Mouse (Mus musculus) myocyte (in vitro differentiated cells): ENCODE results near the gene Hist1h1a. TPM values are rescaled to one million over a fixed set of nuclear protein-coding genes. Genes with fewer than 3 reads are reported as not detected.
"Not testable (repeated sequence)": the region's sequence is repeated elsewhere in the genome, so short reads cannot be mapped to it uniquely, and the experiment has no call there.

Source experiments
- H3K27me3 ChIP-seq: one replicate; pipeline ENCODE4 v1.6.1; 2011; ENCODE audit not compliant: control insufficient read depth, insufficient read depth, insufficient read length
- H3K36me3 ChIP-seq: one replicate; pipeline ENCODE4 v1.6.1; 2011; ENCODE audit not compliant: control insufficient read depth, insufficient read depth
- H3K4me2 ChIP-seq: one replicate; pipeline ENCODE4 v1.6.1; 2011; ENCODE audit warnings: low read depth, control low read depth
- H3K4me3 ChIP-seq: one replicate; pipeline ENCODE4 v1.5.1; 2011; ENCODE audit warnings: mild to moderate bottlenecking, control low read depth, moderate library complexity
- H3K79me2 ChIP-seq: one replicate; pipeline ENCODE4 v1.6.1; 2011; ENCODE audit not compliant: control insufficient read depth, insufficient read depth
- H3ac ChIP-seq: one replicate; pipeline ENCODE4 v1.6.1; 2011; ENCODE audit not compliant: control insufficient read depth, insufficient read length
- CEBPB ChIP-seq: IDR thresholded peaks from 2 replicates; pipeline ENCODE4 v1.6.1; 2011; ENCODE audit warnings: mild to moderate bottlenecking, moderate library complexity; ENCODE audit not compliant: poor library complexity, insufficient read depth, severe bottlenecking
- E2F4 ChIP-seq: IDR thresholded peaks from one replicate; pipeline ENCODE4 v1.6.1; 2011; ENCODE audit warnings: mild to moderate bottlenecking, control low read depth, moderate library complexity; ENCODE audit not compliant: insufficient read depth
- MAX ChIP-seq: IDR thresholded peaks from one replicate; pipeline ENCODE4 v1.6.1; 2011; ENCODE audit warnings: low read depth, mild to moderate bottlenecking, control low read depth
- MYOD1 ChIP-seq, 3 experiments: IDR thresholded peaks; one replicate each; pipeline ENCODE4 v1.6.1; 2011; ENCODE audit warnings: control low read depth in 2 of 3, low read depth in 2 of 3, mild to moderate bottlenecking in 2 of 3, moderate library complexity in 1 of 3; ENCODE audit not compliant: insufficient read length in 2 of 3, control insufficient read depth in 1 of 3
- MYOG ChIP-seq, 3 experiments: IDR thresholded peaks; one replicate each; pipeline ENCODE4 v1.6.1; 2011; ENCODE audit warnings: control low read depth in 2 of 3, low read depth in 2 of 3, mild to moderate bottlenecking in 2 of 3; ENCODE audit not compliant: insufficient read length in 2 of 3, control insufficient read depth in 1 of 3, insufficient read depth in 1 of 3
- POLR2A ChIP-seq: IDR thresholded peaks from one replicate; pipeline ENCODE4 v1.6.1; 2011; ENCODE audit warnings: low read depth, mild to moderate bottlenecking, control low read depth, moderate library complexity; ENCODE audit not compliant: insufficient read length
- POLR2AphosphoS2 ChIP-seq: IDR thresholded peaks from one replicate; pipeline ENCODE4 v1.6.1; 2011; ENCODE audit warnings: low read depth, control low read depth; ENCODE audit not compliant: insufficient read length
- REST ChIP-seq: IDR thresholded peaks from one replicate; pipeline ENCODE4 v1.6.1; 2011; ENCODE audit warnings: mild to moderate bottlenecking, control low read depth, moderate library complexity; ENCODE audit not compliant: insufficient read depth, insufficient read length
- SRF ChIP-seq: IDR thresholded peaks from one replicate; pipeline ENCODE4 v1.6.1; 2011; ENCODE audit warnings: low read depth; ENCODE audit not compliant: control insufficient read depth, insufficient read length
- TCF12 ChIP-seq: IDR thresholded peaks from one replicate; pipeline ENCODE4 v1.6.1; 2011; ENCODE audit warnings: mild to moderate bottlenecking, control low read depth; ENCODE audit not compliant: poor library complexity, insufficient read depth, severe bottlenecking
- TCF3 ChIP-seq: IDR thresholded peaks from one replicate; pipeline ENCODE4 v1.6.1; 2011; ENCODE audit warnings: low read depth, control low read depth; ENCODE audit not compliant: insufficient read length
- USF1 ChIP-seq: IDR thresholded peaks from one replicate; pipeline ENCODE4 v1.6.1; 2011; ENCODE audit warnings: low read depth, mild to moderate bottlenecking, control low read depth, moderate library complexity
- polyA plus RNA-seq: library from polyadenylated mRNA; unstranded; fragments of >200 nt; fragmentation: generic; extraction: Trizol; gene quantifications from one replicate; pipeline ENCODE4 v1.2.1, GENCODE M21; 2012; ENCODE audit warnings: missing spikeins

Hist1h1a gene
- polyA plus RNA-seq, result 0.98 TPM

DNA sequence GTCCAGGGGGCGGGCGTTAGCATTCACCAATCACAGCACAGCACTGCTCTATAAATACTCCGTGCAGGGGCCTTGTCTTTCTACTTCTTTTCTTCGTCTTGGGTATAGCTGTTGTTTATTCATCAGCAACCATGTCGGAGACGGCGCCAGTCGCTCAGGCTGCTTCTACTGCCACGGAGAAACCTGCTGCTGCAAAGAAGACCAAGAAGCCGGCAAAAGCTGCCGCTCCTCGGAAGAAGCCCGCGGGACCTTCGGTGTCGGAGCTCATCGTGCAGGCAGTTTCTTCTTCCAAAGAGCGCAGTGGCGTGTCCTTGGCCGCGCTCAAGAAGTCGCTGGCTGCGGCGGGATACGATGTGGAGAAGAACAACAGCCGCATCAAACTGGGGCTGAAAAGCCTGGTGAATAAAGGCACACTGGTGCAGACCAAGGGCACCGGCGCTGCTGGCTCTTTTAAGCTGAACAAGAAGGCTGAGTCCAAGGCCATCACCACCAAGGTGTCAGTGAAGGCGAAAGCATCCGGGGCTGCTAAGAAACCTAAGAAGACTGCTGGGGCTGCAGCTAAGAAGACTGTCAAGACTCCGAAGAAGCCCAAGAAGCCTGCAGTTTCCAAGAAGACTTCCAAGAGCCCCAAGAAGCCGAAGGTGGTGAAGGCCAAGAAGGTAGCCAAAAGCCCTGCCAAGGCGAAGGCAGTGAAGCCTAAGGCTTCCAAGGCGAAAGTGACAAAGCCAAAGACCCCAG is at the start of gene Hist1h1a:
Gene Hist1h1a (plus strand): TSS at position 81 of the 738 bp plus-strand sequence.
- Histone ChIP-seq H3K36me3 (no peaks in the 10 kb centered on the region), H3K4me3 (peak within 1 kb of the TSS; percentile 29), H3ac (no peak within 1 kb of the TSS), H3K27me3 (no peaks in the 10 kb centered on the region), H3K4me2 (peak within 1 kb of the TSS; percentile 100), H3K79me2 (no peaks in the 10 kb centered on the region)
- TF ChIP-seq POLR2AphosphoS2 (peak; percentile 87), POLR2A (peak; percentile 75), SRF (no peak)

DNA sequence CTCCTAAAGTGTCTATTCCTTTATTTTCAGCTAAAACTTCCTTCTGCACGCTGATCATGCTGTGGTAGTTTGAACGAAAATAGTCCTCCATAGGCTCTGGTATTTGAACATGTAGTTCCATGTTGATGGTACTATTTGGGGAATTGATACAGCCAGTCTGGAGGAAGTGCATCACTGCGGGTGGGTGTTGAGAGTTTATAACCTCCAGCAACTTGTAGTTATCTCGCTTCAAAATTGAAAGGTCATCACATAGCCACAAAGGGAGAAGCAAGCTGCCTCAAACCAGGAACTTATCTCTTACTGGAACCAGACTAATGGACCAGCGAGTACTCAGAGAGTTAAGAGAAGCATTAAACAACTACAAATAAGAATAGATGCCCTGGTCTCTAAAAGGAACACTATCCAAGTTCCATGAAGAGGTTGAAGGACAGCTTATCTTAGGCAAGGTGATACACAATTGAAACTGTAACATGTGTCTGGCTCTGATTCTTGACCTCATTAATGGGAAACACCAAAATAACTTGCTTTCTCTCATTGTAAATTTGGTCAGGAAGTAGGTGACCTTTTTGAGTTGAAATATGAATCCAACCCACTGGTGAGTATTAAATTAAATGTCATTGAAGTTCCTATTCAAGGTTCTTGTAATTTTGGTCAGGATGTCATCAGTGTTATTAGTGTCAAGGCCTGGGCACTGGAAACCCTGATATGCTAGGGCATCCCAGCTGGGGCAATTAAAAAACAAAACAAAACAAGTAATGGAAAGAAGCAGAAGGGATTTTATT is 47.0 kb upstream of the Hist1h1a start:
- Histone ChIP-seq H3K4me3 (no peak overlapping the region), H3K27me3 (no peaks in the 10 kb centered on the region), H3ac (no peak overlapping the region), H3K79me2 (no peaks in the 10 kb centered on the region), H3K36me3 (no peaks in the 10 kb centered on the region), H3K4me2 (no peak overlapping the region)
- TF ChIP-seq POLR2A, result no peak
- no peak for TF ChIP-seq CEBPB
- TF ChIP-seq MYOD1 (IDR thresholded peaks at IDR 0.05; ENCODE audit: control insufficient read depth in 1 of 3, insufficient read length in 2 of 3, low read depth in 2 of 3), result no peak
- TF ChIP-seq TCF3, result no peak
- no peak for TF ChIP-seq E2F4
- TF ChIP-seq POLR2AphosphoS2, result no peak
- no peak for TF ChIP-seq MYOG (IDR thresholded peaks at IDR 0.05; ENCODE audit: control insufficient read depth in 1 of 3, insufficient read depth in 1 of 3, insufficient read length in 2 of 3, low read depth in 2 of 3)
- TF ChIP-seq REST, result no peak
- TF ChIP-seq USF1, result no peak
- no peak for TF ChIP-seq TCF12
- TF ChIP-seq MAX, result no peak
- TF ChIP-seq SRF, result no peak

DNA sequence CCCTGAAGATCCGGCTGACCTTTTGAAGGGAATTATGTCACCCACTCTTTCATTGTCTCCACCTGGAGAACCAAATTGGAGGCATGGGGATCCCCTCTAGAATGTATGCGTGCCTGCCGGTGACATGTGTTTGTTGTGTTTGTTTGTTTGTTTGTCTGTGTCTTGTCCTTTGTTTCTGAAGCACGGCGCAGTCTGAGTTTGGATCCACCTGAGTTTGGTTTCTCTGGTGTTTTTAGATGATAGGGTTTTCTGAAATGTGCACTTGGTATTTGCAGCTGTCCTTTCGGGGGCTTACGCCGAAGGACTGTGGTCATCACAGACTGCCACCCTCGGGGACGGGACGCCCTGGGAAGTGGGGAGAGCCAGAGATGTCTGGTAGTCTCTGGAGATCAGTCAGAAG is 46.3 kb upstream of the Hist1h1a start:
- Histone ChIP-seq H3K4me2 (peak overlapping the region; percentile 24), H3ac (no peak overlapping the region), H3K36me3 (no peaks in the 10 kb centered on the region), H3K4me3 (no peak overlapping the region), H3K79me2 (no peaks in the 10 kb centered on the region), H3K27me3 (no peaks in the 10 kb centered on the region)
- TF ChIP-seq MYOG (IDR thresholded peaks at IDR 0.05; ENCODE audit: control insufficient read depth in 1 of 3, insufficient read depth in 1 of 3, insufficient read length in 2 of 3, low read depth in 2 of 3), result peak in 1 of 3 experiments; percentile 27
- no peak for TF ChIP-seq SRF
- TF ChIP-seq REST, result no peak

DNA sequence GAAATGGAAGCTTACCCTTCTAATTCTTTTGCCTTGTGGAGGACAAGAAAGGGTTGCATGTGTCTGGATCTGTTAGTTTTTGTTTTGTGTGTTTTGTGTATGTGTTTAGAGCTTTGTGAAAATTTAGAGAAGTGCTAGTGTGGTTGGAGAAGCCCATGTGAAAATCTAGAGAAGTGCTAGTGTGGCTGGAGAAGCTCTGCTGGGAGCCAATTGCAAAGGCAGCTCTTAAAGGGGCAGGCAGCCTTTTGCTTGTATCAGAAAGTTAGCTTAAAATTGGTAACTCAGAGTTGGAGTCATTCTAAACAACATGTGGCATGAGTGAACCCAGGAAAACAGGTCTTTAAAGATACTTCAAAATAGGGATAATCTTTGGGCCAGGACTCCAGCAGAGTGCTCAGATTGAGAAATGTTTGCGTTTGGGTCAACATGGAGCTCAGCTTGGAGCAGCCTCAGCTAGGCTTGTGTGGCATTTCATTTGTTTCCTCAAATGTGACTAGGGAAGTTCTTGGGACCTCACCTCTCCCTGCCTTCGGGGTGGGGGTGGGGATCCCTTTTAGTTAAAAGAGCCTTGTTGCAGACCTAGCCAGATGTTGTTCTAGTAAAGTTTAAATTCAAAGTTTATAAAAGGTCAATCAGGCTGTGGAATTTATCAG is 45.7 kb upstream of the Hist1h1a start:
- not testable (repeated sequence) for H3ac ChIP-seq, H3K27me3 ChIP-seq, H3K36me3 ChIP-seq, H3K4me3 ChIP-seq, H3K79me2 ChIP-seq
- peak overlapping the region; percentile 24 for H3K4me2 ChIP-seq

DNA sequence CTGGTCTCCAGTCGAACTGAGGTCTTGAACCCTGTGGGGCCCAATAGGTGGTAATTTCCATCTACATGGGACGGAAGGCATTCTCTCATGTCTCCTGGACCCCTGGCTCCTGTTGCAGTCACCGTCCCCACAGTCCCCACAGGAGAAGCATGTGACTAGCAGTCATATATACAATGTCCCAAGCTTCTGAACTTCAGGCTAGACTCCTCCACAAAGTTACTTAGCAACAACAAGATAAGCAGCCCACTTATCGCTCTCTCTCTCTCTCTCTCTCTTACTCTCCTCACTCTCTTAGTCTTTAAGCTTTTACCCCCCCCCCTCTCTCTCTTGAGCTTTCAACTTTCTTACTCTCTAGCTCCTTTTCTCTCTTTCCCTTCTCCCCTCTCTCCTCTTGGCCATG is 39.2 kb upstream of the Hist1h1a start:
- Histone ChIP-seq H3K27me3 (no peaks in the 10 kb centered on the region), H3K79me2 (no peaks in the 10 kb centered on the region), H3K4me2 (no peak overlapping the region), H3ac (no peak overlapping the region), H3K36me3 (no peaks in the 10 kb centered on the region), H3K4me3 (no peak overlapping the region)
- TF ChIP-seq POLR2AphosphoS2 (no peak), REST (no peak)

DNA sequence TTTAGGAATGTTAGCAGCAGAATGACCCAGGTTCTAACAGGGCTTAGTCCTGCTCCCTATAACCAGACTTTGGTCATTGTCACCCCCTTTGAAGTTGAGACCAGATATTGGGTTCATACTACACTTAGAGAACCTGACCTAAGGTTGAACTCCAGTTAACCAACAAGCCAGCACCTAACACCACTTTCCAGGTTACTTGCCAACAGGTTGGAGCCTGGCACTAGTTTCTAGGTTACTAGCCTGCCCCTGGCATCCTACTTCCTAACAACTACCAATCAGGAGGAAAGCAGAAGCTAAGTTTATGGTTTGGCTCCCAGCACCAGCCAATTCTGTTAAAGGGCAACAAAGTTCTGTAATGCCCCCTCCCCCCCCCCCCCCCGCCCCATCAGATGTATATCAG is 38.3 kb upstream of the Hist1h1a start:
- no peaks in the 10 kb centered on the region for H3K36me3 ChIP-seq
- H3K4me2 ChIP-seq, result no peak overlapping the region
- no peaks in the 10 kb centered on the region for H3K79me2 ChIP-seq
- TF ChIP-seq E2F4, result no peak
- no peak for TF ChIP-seq POLR2AphosphoS2
- no peak for TF ChIP-seq MAX
- TF ChIP-seq CEBPB, result no peak
- TF ChIP-seq MYOD1 (IDR thresholded peaks at IDR 0.05; ENCODE audit: control insufficient read depth in 1 of 3, insufficient read length in 2 of 3, low read depth in 2 of 3), result no peak
- no peak for TF ChIP-seq SRF
- TF ChIP-seq TCF12, result no peak
- TF ChIP-seq MYOG (IDR thresholded peaks at IDR 0.05; ENCODE audit: control insufficient read depth in 1 of 3, insufficient read depth in 1 of 3, insufficient read length in 2 of 3, low read depth in 2 of 3), result no peak
- no peak for TF ChIP-seq POLR2A
- no peak for TF ChIP-seq USF1
- TF ChIP-seq TCF3, result no peak
- no peak for TF ChIP-seq REST
- no peak overlapping the region for H3ac ChIP-seq
- no peaks in the 10 kb centered on the region for H3K27me3 ChIP-seq
- no peak overlapping the region for H3K4me3 ChIP-seq
